ENCODE assay signal across 16 mouse cellular contexts in genomic region chr9:99401288-99401974, GRCm38 (mm10). TPM values are rescaled to one million over a fixed set of nuclear protein-coding genes. Genes with fewer than 3 reads are reported as not detected.
DNase-seq lines count a peak whose midpoint lies in the region; ATAC-seq and TF ChIP-seq lines count a peak whose summit lies in the region.
"Had no signal": no experiment of that assay in that cellular context is flagged by ENCODE, and none has a peak within 500 bp of the region (broad histone marks: within the 10 kb centered on the region; RNA-seq: fewer than 3 reads in every experiment).

No protein-coding gene starts in this region.

- H3K27ac ChIP-seq in heart, embryonic 15.5 days = peak overlapping the region; percentile 16; the same call in 1 of the 2 replicates
- H3K27ac ChIP-seq in limb, embryonic 13.5 days = peak overlapping the region; percentile 22; the same call in 1 of the 2 replicates
- no peak overlapping the region for H3K27ac ChIP-seq in limb, embryonic 10.5 days
- H3K27ac ChIP-seq in liver, postnatal 0 days (ENCODE audit: low read depth) = no peak overlapping the region
- H3K27ac ChIP-seq: heart, embryonic 10.5 days; liver, embryonic 14.5 days; neural tube, embryonic 13.5 days; stomach, postnatal 0 days had no signal

- H3K27me3 ChIP-seq in heart, embryonic 15.5 days = no peaks in the 10 kb centered on the region
- H3K27me3 ChIP-seq in limb, embryonic 13.5 days = no peaks in the 10 kb centered on the region
- H3K27me3 ChIP-seq in limb, embryonic 10.5 days (ENCODE audit: low read depth, poor library complexity, severe bottlenecking) = no peaks in the 10 kb centered on the region
- no peaks in the 10 kb centered on the region for H3K27me3 ChIP-seq in liver, postnatal 0 days (ENCODE audit: insufficient read depth, low read length)
- H3K27me3 ChIP-seq: neural tube, embryonic 13.5 days had no signal

- H3K4me2 ChIP-seq in heart, embryonic 15.5 days = no peak overlapping the region
- H3K4me2 ChIP-seq in limb, embryonic 13.5 days (replicated peaks) = no peak overlapping the region
- no peak overlapping the region for H3K4me2 ChIP-seq in liver, postnatal 0 days (ENCODE audit: low read depth, low read length)
- H3K4me2 ChIP-seq: neural tube, embryonic 13.5 days had no signal

- no peaks in the 10 kb centered on the region for H3K9me3 ChIP-seq in heart, embryonic 15.5 days (replicated peaks)
- H3K9me3 ChIP-seq in limb, embryonic 13.5 days = no peaks in the 10 kb centered on the region
- no peaks in the 10 kb centered on the region for H3K9me3 ChIP-seq in limb, embryonic 10.5 days (replicated peaks)
- no peaks in the 10 kb centered on the region for H3K9me3 ChIP-seq in liver, postnatal 0 days (ENCODE audit: low read length)
- H3K9me3 ChIP-seq: heart, embryonic 10.5 days; megakaryocyte, embryonic 14.5 days; neural tube, embryonic 13.5 days had no signal

- no peak overlapping the region for H3K4me3 ChIP-seq in heart, embryonic 15.5 days
- H3K4me3 ChIP-seq in limb, embryonic 13.5 days = no peak overlapping the region
- no peak overlapping the region for H3K4me3 ChIP-seq in limb, embryonic 10.5 days
- H3K4me3 ChIP-seq in liver, postnatal 0 days (ENCODE audit: low read depth, low read length) = no peak overlapping the region
- H3K4me3 ChIP-seq: heart, embryonic 10.5 days; megakaryocyte, embryonic 14.5 days; neural tube, embryonic 13.5 days had no signal

- 55% methylated on average over 9 of the region's 9 CpGs for WGBS in heart, embryonic 15.5 days
- 64% methylated on average over 9 of the region's 9 CpGs for WGBS in limb, embryonic 13.5 days
- 80% methylated on average over 9 of the region's 9 CpGs for WGBS in limb, embryonic 10.5 days
- 74% methylated on average over 9 of the region's 9 CpGs for WGBS in liver, postnatal 0 days (ENCODE audit: insufficient replicate concordance)

- peaks cover 22% of the 10 kb centered on the region for H3K4me1 ChIP-seq in heart, embryonic 15.5 days (replicated peaks)
- H3K4me1 ChIP-seq in limb, embryonic 13.5 days = peaks cover 17% of the 10 kb centered on the region
- no peaks in the 10 kb centered on the region for H3K4me1 ChIP-seq in limb, embryonic 10.5 days
- no peaks in the 10 kb centered on the region for H3K4me1 ChIP-seq in liver, postnatal 0 days (ENCODE audit: insufficient read depth)
- H3K4me1 ChIP-seq: heart, embryonic 10.5 days; megakaryocyte, embryonic 14.5 days had no signal

- 0 out of 2 replicates have a peak, but pooled peaks have one; percentile 12 for ATAC-seq in heart, embryonic 15.5 days (replicated peaks; ENCODE audit: insufficient number of reproducible peaks, insufficient read depth, low FRiP score, low read depth)
- ATAC-seq in limb, embryonic 13.5 days (ENCODE audit: low FRiP score, low read depth) = no peak
- ATAC-seq in liver, postnatal 0 days = no peak

- no peaks in the 10 kb centered on the region for H3K36me3 ChIP-seq in heart, embryonic 15.5 days
- peaks cover 28% of the 10 kb centered on the region for H3K36me3 ChIP-seq in limb, embryonic 13.5 days
- H3K36me3 ChIP-seq in limb, embryonic 10.5 days = no peaks in the 10 kb centered on the region
- no peaks in the 10 kb centered on the region for H3K36me3 ChIP-seq in liver, postnatal 0 days (replicated peaks; ENCODE audit: insufficient read depth, low read length)
- H3K36me3 ChIP-seq: heart, embryonic 10.5 days had no signal

- TF ChIP-seq POLR2A in brain, embryonic 14.5 days (IDR thresholded peaks at IDR 0.05; ENCODE audit: borderline replicate concordance, extremely low read depth, insufficient read depth, insufficient read length, poor library complexity, severe bottlenecking) = no peak

- TF ChIP-seq CTCF in brain, embryonic 14.5 days (IDR thresholded peaks at IDR 0.05; ENCODE audit: borderline replicate concordance, extremely low read depth, insufficient read depth, insufficient read length) = no peak
- TF ChIP-seq CTCF in liver, postnatal 0 days (IDR thresholded peaks at IDR 0.05; ENCODE audit: low read depth) = no peak

- no peak overlapping the region for H3K9ac ChIP-seq in heart, embryonic 15.5 days
- peak overlapping the region; percentile 13; the same call in 1 of the 2 replicates for H3K9ac ChIP-seq in limb, embryonic 13.5 days
- H3K9ac ChIP-seq in liver, postnatal 0 days (replicated peaks) = no peak overlapping the region
- H3K9ac ChIP-seq: liver, embryonic 14.5 days; neural tube, embryonic 13.5 days had no signal

- TF ChIP-seq EP300 in liver, postnatal 0 days (IDR thresholded peaks at IDR 0.05; ENCODE audit: low read depth) = no peak

- no peak for DNase-seq in heart, postnatal 4 days
- no peak for DNase-seq in limb, embryonic 10.5 days (ENCODE audit: low spot score)
- DNase-seq in brain, embryonic 14.5 days (ENCODE audit: low read depth) = peak; percentile 47
- peak; percentile 57 for DNase-seq in gastrocnemius, postnatal 25 days
- no peak for DNase-seq in liver, postnatal 0 days
- DNase-seq: kidney, postnatal 4 days; right cerebral cortex, postnatal 4 days had no signal

RNA-seq across cellular contexts. Expression of gene Mras, which starts 35.8 kb away (rescaled TPM):
- polyA plus RNA-seq in heart, embryonic 15.5 days (2015; fragmentation: Nextera tagmentation; extraction: Ambion mirVana) = 14.4 and 14.9 TPM in 2 replicates
- total RNA-seq in heart, postnatal 4 days (2021) = 10 to 100 TPM; 11.6 to 13.2 TPM
- 25.8 and 29.6 TPM in 2 replicates for polyA plus RNA-seq in limb, embryonic 13.5 days (2015; fragmentation: Nextera tagmentation; extraction: Ambion mirVana)
- polyA plus RNA-seq in limb, embryonic 10.5 days (2016; fragmentation: Nextera tagmentation; extraction: Ambion mirVana) = 8.8 and 11.9 TPM in 2 replicates
- 61.5 and 71.0 TPM in 2 replicates for polyA plus RNA-seq in brain, embryonic 14.5 days (2012; rRNA removed)
- total RNA-seq in gastrocnemius, postnatal 25 days (2021) = 1 to 10 TPM; 4.1 to 6.8 TPM
- polyA plus RNA-seq in liver, postnatal 0 days (2015; fragmentation: Nextera tagmentation; extraction: Ambion mirVana) = 1.0 and 1.5 TPM in 2 replicates

RNA-seq across cellular contexts. Expression of gene Esyt3, which starts 43.1 kb away (rescaled TPM):
- 0.21 and 0.28 TPM in 2 replicates for polyA plus RNA-seq in heart, embryonic 15.5 days (2015; fragmentation: Nextera tagmentation; extraction: Ambion mirVana)
- total RNA-seq in heart, postnatal 4 days (2021) = 1 to 10 TPM in 1 of 2 experiments, under 1 TPM in 1; 0.77 to 1.2 TPM
- polyA plus RNA-seq in limb, embryonic 13.5 days (2015; fragmentation: Nextera tagmentation; extraction: Ambion mirVana) = 0.45 and 0.60 TPM in 2 replicates
- polyA plus RNA-seq in limb, embryonic 10.5 days (2016; fragmentation: Nextera tagmentation; extraction: Ambion mirVana) = 0.33 and 0.36 TPM in 2 replicates
- 0.56 and 0.63 TPM in 2 replicates for polyA plus RNA-seq in brain, embryonic 14.5 days (2012; rRNA removed)
- under 1 TPM in 1 of 2 experiments, not detected in 1; 0.16 TPM for total RNA-seq in gastrocnemius, postnatal 25 days (2021)
- polyA plus RNA-seq in liver, postnatal 0 days (2015; fragmentation: Nextera tagmentation; extraction: Ambion mirVana) = 0.06 and 0.13 TPM in 2 replicates

RNA-seq across cellular contexts. Expression of gene Nme9, which starts 49.8 kb away (rescaled TPM):
- 0.11 and 0.13 TPM in 2 replicates for polyA plus RNA-seq in heart, embryonic 15.5 days (2015; fragmentation: Nextera tagmentation; extraction: Ambion mirVana)
- total RNA-seq in heart, postnatal 4 days (2021) = not detected
- polyA plus RNA-seq in limb, embryonic 13.5 days (2015; fragmentation: Nextera tagmentation; extraction: Ambion mirVana) = not detected in 2 replicates
- not detected in 2 replicates for polyA plus RNA-seq in limb, embryonic 10.5 days (2016; fragmentation: Nextera tagmentation; extraction: Ambion mirVana)
- polyA plus RNA-seq in brain, embryonic 14.5 days (2012; rRNA removed) = 0.25 and 0.56 TPM in 2 replicates
- not detected for total RNA-seq in gastrocnemius, postnatal 25 days (2021)
- not detected in 2 replicates for polyA plus RNA-seq in liver, postnatal 0 days (2015; fragmentation: Nextera tagmentation; extraction: Ambion mirVana)
- total RNA-seq: ES-E14 had no signal
- polyA plus RNA-seq: heart, embryonic 10.5 days; intestine, embryonic 14.5 days; neural tube, embryonic 13.5 days; stomach, postnatal 0 days had no signal

Comparison
In these comparisons a context has a peak if more than half of its experiments do, and no peak if none do; other contexts are left out.
1. H3K27ac ChIP-seq: peak in heart, embryonic 15.5 days (single experiment) and limb, embryonic 13.5 days (single experiment); none in limb, embryonic 10.5 days (single experiment) and liver, postnatal 0 days (single experiment).
2. DNase-seq: peak in brain, embryonic 14.5 days (single experiment) and gastrocnemius, postnatal 25 days (single experiment); none in heart, postnatal 4 days (single experiment), limb, embryonic 10.5 days (single experiment) and liver, postnatal 0 days (single experiment).